Mouse (Mus musculus): ENCODE measurements around the gene Ipcef1.

GRCm38 (mm10) chr10:6998576-6999250 lies 53.6 kb downstream of the Ipcef1 start:
- TF ChIP-seq CTCF (conservative IDR thresholded peaks at IDR 0.05; ENCODE audit: insufficient read depth, insufficient read length, low read depth, low read length) (no peak), POLR2A (IDR thresholded peaks at IDR 0.05; ENCODE audit: low read depth, low read length) (no peak)
